Mouse (Mus musculus) cortical plate, adult 2 months (tissue): ENCODE results near the gene Pacsin3.

ENCODE experiments used
- CTCF ChIP-seq: fragments of 200-500 bp; IDR thresholded peaks from 2 replicates; pipeline ENCODE4 v1.5.1; 2011; ENCODE audit warnings: mild to moderate bottlenecking, control low read depth, low read length; ENCODE audit not compliant: insufficient read depth; ENCODE audit errors: extremely low read depth
- POLR2A ChIP-seq: fragments of 200-500 bp; IDR thresholded peaks from 2 replicates; pipeline ENCODE4 v1.6.1; 2011; ENCODE audit warnings: mild to moderate bottlenecking, low read length, control low read depth; ENCODE audit not compliant: insufficient read depth; ENCODE audit errors: extremely low read depth

- TF ChIP-seq POLR2A (no peak), CTCF (peak; percentile 94)
Observed at GRCm38 (mm10) chr2:91285885-91286505, 30.2 kb downstream of the Pacsin3 start.
